Mouse (Mus musculus) granulocyte monocyte progenitor cell, adult 5-6 weeks (primary cell): Measurements from ENCODE around the gene Taldo1. TPM values are rescaled to one million over a fixed set of nuclear protein-coding genes. Genes with fewer than 3 reads are reported as not detected.
"Not testable (repeated sequence)": the region's sequence is repeated elsewhere in the genome, so short reads cannot be mapped to it uniquely, and the experiment has no call there.

Experiments used
- ATAC-seq: replicated peaks from 2 replicates; pipeline ENCODE4 v1.8.0; 2016; ENCODE audit warnings: mild to moderate bottlenecking, moderate TSS enrichment, inconsistent platforms; ENCODE audit not compliant: poor library complexity, severe bottlenecking
- total RNA-seq, 2 experiments: library from RNA; stranded (forward) in 1 of 2; stranded (reverse) in 1 of 2; fragments of 200-712, 200-1000 nt in 1 of 2; fragments of >200 nt in 1 of 2; fragmentation: Nextera tagmentation in 1 of 2; gene quantifications; 2 replicates each; pipeline ENCODE4 v1.2.3; 2014 to 2017

The Taldo1 gene
- total RNA-seq, 2 experiments from 2014 or later: 344 to 668 TPM

DNA sequence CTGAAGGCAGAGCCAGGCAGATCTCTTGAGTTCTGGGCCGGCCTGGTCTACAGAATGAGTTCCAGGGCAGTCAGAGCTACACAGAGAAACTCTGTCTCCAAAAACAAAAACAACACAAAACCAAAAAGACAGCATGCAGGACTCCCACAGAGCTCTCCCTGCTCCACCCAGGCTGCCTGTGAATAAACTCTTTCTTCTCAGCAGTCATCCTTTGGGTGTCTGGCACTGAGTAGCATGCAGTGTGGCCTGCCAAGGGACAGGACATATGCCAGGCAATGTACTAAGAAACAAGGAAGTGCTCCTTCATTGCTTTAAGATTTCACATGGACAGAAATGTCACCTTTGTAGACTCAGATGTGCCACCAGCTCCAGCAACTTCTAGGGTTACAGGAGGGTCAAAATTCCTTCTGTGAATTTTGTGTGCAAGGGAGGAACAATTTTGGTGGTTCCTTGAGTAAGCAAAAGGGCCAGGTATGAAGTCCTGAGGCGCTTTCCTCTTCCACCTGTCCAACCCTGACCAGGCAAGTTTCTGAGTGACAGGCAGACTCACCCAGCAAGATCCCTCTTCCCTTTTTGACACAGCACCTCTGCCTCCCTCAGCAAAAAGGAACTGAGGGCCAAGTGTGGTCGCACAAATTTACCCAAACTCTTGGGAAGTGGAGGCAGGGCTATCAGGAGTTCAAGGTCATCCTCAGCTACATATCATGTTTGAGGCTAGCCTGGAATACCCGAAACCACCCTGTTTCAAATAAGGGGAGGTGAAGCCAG, 10.7 kb upstream of the Taldo1 start:
- ATAC-seq: peak; percentile 29

DNA sequence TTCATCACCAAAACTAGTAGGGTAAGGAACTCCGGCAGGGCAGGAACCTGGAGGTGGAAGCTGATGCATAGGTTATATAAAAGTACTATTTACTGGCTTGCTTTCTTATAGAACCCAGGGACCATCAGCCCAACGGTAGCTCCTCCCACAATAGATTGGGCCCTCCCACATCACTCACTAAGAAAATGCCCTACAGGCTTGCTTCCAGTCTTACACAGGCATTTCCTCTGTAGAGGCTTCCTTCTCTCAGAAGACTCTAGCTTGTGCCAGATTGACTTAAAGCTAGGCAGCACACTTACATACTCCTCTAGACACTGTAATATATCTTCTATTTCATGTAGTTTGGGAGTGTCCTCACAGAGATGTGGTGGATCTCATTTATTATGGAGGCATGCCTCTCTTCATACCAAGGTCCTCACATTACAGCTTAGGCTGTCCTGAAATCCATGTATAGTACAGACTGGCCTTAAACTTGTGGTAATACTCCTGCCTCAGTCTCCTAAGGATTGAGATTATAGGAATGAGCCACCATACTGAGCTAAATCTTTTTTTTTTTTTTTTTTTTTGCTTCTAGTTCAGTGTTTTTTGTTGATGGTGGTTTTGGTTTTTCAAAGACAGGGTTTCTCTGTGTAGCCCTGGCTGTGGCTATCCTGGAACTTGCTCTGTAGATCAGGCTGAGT, 4.1 kb upstream of the Taldo1 start:
- ATAC-seq: no peak

DNA sequence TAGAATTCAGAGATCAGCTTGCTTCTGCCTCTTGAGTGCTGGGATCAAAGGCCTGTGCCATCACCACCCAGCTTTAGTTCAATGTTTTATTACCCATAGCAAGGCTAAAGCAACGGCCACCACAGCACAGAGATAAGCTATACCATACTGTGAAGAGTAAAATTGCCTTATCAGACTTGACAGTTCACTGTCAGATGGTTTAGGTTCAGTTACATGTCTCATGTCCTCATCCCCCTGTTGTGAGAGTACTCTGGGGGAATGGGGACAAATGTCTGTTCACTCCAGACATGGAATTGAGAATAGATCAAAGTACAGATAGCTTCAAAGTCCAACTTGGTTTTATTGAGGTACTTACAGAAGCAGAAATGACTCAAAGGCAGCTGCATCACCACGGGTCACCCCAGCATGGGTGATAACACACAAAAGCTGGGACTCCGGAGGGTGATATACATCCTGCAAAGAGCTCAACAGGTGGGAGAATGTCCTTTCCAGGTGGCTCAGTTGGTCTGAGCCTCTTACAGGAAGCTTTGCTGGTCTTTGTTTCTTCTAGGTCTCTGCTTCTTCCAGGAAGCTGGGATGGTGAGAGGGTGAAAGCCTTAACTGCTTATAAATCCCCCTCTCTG, 3.4 kb upstream of the Taldo1 start:
- no peak for ATAC-seq

DNA sequence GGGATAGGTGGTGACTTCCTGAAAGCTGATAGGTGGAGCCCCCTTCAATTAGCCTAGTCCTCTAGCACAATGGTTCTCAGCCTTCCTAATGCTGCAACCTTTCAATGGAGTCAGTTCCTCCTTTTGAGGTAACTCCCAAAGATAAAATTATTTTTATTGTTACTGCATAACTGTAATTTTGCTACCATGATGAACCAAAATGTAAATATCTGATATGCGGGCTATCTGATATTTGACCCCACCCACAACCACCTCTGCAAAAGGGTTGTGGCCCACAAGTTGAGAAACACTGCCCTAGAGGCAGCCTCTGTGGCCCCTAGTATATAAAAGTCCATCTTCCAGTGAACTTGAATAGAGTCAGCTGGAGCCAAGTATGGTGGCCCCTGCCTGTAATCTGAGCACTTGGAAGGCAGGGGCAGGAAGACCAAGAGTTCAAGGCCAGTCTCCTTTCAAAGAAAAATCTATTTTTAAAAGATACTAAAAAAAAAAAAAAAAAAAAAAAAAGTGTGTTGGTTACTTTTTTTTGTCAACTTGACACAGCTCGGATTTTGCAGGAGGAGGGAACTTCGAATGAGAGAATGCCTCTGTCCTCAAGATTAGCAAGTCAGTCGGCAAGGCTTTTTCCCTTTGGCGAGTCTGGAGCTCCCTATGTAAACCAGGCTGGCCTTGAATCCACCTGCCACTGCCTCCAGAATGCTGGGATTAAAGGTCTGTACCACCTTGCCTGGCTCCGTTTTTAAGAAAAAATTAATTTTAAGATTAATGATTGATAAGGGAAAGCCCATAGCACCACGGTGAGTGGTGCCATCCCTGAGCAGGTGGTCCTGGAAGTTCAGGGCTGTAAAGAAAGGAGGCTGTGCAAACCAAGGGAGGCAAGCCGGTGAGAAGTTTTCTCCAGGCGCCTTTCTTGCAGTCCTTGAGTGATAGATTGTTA, 1.4 kb upstream of the Taldo1 start:
- ATAC-seq: no peak

DNA sequence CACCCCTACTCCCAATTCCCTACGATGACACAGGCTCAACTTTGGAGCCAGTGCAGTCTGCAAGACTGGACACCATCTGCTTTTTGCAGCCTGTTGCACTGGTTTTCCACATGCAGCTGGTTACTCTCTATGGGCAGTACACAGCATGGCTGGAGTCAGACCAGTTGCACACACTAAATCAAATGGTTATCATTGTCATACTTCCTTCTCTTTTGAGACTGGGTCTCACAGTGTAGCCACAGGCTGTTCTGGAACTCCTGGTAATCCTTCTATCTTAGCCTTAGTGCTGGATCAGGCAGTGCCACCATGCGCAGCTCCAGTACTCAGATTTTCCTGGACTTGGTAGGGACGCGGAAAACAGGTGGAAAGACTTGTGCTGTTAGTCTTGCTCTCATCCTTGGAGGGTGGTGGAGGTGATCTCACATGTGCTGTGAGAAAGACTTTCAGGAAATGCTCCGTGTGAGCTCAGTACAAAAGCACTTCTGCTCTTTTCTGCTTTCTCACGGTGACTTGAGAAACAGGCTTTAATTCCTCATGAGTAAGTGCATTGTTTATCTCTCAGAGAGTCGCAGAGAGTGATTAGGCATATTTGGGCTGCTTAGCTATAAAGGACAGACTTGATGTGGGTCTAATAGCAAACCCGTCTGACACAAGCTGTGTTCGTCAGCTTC, 688 bp downstream of the Taldo1 start:
- peak; percentile 49 for ATAC-seq

DNA sequence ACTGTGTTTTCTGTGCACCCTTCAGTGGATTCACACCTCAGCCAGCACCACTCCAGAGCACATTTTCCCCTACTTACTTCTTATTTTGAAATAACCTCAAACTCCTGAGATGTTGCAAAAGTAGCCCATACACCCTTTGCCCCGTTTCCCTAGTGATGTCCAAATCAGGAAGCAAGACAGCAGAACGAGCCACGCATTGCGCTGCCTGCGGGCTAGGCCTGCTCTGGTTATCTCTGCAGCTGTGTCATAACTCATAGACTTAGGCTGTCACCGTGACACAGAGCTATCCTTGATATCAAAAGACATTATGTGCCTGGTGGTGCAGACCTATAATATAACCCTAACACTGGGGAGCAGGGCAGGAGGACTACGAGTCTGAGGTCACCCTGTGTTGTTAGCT, 2.2 kb downstream of the Taldo1 start:
- ATAC-seq: peak; percentile 71

DNA sequence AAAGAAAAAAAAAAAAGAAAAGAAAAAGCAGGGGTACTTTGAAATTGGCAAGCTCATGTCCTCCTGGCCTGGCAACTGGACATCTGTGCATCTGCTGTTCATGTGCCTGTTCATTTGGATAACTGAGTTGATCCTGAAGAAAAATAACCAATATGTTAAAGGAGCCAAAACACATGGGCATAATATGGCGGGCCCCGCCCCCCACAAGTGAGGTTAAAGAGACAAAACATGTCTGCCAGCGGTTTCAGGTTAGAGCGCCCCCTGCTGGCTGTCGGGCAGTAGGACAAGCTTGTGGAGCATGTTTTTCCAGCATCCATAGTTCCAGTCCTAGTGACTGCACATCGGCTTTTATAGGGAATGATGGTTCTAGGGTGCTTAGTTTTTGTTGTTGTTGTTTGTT, 2.8 kb downstream of the Taldo1 start:
- no peak for ATAC-seq

DNA sequence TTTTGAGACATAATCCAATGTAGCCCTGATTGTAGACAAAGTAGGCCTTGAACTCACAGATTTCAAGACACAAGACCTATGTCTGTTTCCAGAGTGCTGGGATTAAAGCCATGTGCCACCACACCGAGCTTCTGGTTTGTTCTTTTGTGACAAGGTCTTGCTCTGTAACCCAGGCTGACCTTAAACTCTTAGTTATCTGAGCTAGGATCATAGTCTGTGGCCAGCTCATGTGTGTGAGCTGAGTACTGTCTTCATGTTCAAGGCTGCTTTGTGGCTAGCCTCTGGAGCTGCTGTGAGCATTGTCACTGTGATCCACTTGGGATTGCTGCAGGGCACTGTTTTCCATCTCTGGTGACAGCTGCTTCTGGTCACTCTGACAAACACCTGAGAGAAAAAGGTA, 3.3 kb downstream of the Taldo1 start:
- ATAC-seq: no peak

DNA sequence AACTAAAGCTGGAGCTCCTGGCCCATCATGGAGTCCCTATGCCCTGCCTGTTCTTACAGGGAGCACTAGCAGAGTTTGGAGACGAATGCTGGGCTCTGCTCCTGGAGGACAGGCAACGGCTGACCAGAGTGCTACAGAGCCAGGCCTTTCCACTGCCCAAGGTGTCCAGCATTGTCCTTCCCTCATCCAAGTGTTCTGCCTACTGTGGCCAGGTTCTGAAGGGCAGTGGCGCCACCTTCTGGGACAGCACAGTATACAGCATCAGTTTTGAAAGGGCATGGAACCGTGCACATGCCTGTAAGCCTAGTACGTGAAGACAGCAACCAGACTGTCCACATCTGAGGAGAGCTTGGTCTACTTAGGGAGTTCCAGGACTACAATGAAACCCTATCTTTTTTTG, 11.3 kb downstream of the Taldo1 start:
- peak; percentile 93 for ATAC-seq

DNA sequence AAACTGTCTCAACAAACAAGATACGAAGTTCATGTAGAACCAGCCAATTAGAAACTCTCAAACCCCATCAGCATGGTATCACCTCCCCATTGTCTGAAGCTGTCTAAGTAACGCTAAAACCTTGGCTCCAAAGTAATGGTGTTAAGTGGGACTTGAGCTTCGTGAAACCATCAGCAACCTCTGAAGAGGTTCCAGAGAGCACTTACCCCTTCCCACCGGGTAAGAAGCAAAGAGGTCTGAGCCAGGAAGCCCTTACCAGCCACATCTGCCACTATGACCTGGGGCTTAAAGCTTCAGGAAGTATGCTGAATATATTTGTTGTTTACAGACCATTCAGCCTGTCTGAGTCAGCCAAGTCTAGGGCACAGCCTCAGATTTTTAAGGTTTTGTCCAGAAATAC, 13.5 kb downstream of the Taldo1 start:
- ATAC-seq: no peak

DNA sequence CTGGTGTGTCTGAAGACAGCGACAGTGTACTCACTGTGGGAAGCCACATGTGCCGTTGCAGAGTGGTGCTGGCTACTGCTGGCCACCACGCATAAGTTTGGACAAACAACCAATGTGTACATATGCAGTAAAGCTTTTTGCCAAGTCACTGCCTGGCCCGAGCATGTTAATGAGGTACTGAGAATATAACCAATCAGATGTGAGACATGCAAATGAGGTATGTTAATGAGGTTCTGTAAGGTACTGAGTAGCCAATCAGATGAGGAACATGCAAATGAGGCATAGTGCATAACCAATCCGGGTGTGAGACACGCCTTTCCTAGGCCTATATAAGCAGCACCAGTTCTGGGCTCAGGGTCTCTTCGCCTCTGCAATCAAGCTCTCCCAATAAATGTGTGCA, 15.7 kb downstream of the Taldo1 start:
- not testable (repeated sequence) for ATAC-seq

DNA sequence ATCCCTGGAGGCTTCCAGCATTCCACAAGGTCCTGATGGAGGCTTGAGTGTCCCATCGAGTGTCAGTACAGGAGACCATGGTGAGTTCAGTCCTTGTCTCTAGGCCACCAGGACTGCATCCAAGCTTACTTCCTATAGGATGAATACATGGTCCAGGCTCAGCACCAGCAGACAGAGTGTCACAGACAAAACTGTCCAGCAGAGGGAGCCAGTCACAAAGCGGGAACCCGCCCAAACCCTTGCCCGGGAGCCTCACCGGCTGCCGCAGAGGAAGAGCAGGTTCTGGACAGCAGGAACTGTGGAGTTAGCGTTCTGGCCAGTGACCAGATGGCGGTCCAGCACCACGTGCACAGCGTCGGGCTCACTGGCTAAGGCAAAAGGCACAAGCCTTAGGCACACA, 16.8 kb downstream of the Taldo1 start:
- peak; percentile 88 for ATAC-seq

DNA sequence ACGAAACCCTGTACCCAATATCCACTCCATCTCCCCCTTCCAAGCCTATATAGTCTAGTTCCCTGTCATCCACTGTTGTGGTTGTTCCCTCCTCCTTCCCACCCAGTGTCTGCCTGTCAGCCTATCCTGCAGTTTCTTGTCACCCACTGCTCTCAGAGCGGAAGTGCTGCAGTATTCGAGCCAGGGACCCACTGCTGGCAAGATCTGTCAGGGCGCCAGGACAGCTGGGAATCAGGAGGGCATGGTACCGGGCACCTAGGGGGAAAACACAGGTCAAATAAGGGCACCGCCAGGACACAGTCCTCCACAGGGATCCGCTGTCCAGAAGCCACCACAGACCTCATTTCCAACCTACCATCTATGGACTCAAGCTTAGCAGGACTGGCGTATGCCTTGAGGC, 18.6 kb downstream of the Taldo1 start:
- ATAC-seq: no peak

DNA sequence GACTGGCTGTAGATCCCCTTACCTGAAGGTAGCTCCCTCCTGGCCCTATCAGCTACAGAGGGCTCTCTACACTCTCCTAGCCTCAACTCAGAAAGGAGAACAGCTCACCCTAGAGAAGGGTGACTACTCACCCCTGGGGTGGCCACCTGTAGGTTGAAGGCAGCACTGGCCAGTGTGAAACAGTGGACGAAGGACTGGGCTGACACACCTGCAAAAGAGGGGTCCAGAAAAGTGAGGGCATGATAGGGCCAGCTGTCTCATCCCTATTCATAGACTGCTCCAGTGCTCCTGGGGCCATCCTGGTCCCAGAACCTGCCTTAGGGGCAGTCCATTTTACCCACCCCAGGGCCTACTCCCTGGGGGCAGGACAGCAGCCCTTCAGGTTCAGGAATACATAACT, 19.7 kb downstream of the Taldo1 start:
- no peak for ATAC-seq

DNA sequence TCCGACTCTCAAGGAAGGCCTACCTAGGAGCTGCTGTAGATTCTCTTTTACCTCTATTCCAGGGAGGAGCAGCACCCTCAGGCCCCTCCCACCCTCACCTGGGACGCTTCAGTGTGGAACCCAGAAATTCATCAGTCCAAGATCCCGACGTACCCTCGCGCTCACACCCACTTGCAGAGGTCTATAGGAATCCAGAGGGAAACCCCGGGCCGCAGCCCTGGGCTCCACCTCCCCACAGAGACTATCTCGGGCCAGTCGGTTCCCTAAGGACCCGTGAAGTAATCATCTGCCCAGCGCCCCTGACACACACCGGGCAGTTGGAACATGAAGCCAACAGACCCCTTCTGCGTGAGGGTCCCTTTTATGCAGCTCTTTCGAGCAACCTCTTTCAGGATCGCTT, 21.3 kb downstream of the Taldo1 start:
- 0 out of 2 replicates have a peak, but pooled peaks have one; percentile 3 for ATAC-seq

DNA sequence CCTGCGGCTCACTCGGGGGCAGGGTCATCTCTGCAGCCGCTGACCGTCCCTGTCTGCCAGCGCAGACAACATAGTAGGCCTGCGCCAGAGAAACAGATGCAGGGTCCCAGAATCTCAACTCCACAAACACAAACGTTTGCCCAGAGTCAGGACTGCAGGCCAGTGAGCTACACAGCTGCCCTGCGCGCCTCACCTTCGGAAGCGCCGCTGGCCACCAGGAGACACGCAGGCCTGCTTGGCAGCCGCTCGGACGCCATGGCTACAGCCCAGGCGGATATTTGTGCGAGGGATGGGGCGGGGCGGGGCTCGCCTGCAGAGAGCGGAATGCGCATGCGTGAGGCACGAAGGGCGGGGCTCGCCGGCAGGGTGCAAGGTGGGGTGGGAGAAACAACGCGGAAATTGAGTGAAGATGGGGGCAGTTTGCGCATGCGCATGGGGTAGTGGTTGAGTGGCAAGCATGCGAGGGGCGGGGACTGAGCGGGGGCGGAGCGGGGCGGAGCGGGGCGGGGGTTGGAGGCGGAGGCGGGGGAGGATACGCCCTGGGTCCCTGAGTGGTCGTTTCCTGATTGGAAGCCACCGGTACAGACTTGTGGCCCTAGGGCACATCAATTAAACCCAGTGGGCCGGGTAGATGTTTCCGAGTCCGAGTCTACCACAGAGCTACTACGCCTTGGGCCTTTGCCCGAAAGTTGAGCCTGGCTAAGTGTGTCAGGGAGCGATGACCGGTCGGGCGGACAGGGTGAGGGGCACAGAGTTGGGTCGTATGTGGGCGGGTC, 22.0 kb downstream of the Taldo1 start, which contains the start of gene Gatd1:
Gene Gatd1 (minus strand): TSS at position 328 of the 776 bp plus-strand sequence.
- peak; percentile 87 for ATAC-seq

DNA sequence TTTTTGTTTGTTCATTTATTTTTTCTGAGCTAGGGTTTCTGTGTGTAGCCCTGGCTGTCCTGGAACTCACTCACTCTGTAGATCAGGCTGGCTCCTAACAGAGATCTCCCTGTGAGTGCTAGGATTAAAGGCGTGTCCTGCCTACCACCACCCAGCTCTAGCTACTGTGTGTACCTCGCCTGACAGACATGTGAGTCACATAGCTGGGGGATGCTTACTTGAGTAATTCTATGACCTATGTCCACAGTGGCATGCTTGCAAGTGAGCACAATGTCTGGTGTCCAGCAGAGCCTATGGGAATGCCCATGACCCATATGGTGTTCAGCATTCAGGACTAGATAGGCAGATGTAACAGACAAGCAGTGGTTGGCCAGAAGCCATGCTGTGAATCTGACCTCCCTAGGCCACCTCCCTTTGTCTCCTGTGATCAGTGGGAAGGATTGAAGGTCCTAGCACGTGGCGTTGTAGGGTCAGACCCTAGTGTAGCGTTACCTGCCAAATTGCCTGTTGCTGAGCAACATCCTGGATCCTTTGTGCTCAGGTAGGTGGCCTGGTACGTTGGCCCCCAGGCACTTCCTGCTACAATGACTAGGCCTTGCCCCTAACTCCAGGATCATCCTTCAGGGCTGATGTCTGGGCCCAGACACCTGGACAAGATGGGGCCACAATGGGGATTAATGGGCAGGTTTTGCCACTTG, 24.3 kb downstream of the Taldo1 start:
- ATAC-seq: no peak
